Mouse (Mus musculus): ENCODE results near the gene Lrp6. TPM values are rescaled to one million over a fixed set of nuclear protein-coding genes. Genes with fewer than 3 reads are reported as not detected.

The Lrp6 gene
- polyA plus RNA-seq, 1 experiment = 36.2 TPM

DNA sequence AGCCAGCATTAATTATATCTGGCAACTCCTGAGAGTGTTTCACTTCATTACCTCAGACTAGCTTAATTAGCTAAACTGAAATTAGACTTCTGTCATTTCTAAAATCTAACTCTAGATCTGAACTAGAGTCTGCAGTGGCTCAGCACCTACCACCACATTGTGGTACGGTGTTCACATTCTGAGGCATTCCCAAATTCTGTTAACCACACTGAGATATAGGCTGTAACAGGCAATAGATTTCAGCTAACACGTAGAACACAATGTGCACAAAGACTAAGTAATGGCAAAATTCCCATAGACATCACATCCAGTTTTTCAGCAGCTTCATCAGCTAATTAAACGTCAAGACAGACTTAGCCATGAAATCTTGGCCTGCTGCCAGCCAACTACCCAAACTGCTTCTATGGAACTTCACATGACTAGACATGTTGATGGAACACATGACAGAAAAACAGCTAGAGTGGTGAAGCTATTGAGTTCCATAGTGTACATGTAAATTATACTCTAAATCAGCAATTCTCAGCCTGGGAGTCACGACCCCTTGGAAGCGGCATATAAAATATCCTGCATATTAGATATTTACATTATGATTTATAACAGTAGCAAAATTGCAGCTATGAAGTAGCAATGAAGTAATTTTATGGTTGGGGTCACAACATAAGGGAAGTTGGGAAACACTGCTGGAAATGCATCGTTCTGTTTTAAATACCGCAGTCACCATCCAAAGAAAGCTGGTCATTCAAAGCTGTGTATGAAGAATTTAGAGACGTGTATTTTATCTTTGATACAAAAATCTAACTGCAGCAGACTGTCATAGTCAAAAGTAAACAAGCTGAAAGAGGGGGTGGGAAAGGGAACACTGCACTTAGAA, 71.7 kb downstream of the Lrp6 start:
- no peak for DNase-seq (ENCODE audit: low spot score)

DNA sequence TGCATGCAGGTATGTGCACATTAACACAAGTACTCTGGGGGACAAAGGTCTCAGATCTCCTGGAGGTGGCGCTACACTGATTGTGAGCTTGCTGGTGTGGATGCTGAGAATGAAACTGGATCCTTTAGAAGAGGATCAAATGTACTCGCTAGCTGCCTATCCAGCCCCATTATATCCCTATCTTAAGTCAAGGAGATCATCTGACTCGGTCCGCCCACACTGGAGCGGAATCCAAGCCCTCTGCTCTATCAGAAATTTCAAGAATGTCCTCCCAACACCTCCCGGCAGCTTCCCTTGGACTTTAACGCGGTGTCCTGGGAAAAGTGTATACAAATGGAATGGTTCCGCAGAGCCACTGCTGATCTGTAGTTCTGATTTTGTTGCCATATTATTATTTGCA, 77.1 kb downstream of the Lrp6 start:
- DNase-seq (ENCODE audit: low spot score) = no peak

DNA sequence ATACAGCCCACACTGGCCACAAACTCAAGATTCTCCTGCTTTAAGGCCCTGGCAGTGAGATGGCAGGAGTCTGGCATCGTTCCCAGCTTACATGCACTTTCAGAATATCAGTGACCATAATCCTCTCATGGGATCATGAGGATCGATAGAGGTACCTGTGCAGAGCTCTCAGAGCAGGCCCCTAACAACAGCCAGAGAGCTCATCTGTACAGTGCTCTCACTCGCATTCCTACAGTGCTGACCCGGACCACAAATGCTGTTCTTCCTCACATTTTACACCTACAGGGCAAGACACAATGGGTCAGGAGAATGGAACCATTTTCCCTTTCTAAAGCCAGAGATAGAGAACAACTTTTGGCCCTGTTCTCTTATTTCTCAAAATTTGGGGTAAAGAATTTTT, 77.6 kb downstream of the Lrp6 start:
- no peak for DNase-seq (ENCODE audit: low spot score)

- no peak for DNase-seq (ENCODE audit: low spot score)
Measured at GRCm38 (mm10) chr6:134486318-134486717, 80.4 kb downstream of the Lrp6 start.

DNA sequence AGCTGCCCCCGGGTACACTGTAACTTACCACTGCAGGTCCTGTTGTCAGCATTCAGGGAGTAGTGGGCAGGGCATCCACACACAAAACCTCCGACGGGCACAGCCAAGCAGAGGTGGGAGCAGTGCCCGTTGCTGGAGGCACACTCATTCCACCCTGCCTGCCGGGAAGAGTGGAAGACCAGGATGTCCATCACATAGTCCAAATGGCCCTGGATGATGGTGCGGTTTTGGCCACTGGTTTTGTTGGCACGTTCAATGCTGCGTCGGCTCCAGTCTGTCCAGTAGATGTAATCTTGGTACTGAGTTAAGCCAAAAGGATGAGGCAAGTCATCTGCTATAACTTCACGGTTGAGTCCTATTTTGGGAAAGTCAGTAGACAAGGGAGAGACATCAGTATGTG, 87.3 kb downstream of the Lrp6 start:
- DNase-seq (ENCODE audit: low spot score) = no peak

GRCm38 (mm10) chr6:134473143-134473561, 93.6 kb downstream of the Lrp6 start:
- DNase-seq (ENCODE audit: low spot score) = no peak

GRCm38 (mm10) chr6:134470857-134471256, 95.9 kb downstream of the Lrp6 start:
- DNase-seq (ENCODE audit: low spot score) = no peak

- no peak for DNase-seq (ENCODE audit: low spot score)
Measured at GRCm38 (mm10) chr6:134469297-134469696, 97.5 kb downstream of the Lrp6 start.

DNA sequence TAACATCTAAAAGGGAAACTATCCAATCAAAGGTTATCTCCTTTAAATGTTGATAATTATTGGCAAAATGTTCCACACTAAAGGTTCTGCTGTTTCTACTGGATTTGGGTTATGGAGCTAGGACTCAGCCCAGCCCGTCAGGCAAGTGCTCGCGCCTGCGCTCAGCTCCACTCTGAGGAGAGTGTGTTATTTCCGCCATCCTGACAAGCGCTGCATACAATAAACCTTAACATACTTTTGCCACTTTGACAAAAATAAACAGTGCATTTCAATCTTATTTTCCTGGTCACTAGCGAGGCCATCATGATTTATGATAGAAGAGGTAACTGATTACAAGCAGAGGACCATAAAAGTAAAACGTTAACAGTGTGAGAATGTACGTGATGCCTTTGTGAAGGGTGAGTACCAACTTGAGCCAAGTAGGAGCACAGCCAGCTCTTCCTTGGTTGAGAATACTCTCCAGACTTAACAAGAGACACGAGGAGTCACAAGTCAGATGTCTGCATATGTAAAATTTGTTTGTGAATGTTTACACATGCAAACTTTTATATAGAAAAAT, 100.0 kb downstream of the Lrp6 start:
- DNase-seq (ENCODE audit: low spot score) = no peak

- no peak for DNase-seq (ENCODE audit: low spot score)
Measured at GRCm38 (mm10) chr6:134461175-134461574, 105.6 kb downstream of the Lrp6 start.

GRCm38 (mm10) chr6:134458376-134458775, 108.4 kb downstream of the Lrp6 start:
- no peak for DNase-seq (ENCODE audit: low spot score)

DNA sequence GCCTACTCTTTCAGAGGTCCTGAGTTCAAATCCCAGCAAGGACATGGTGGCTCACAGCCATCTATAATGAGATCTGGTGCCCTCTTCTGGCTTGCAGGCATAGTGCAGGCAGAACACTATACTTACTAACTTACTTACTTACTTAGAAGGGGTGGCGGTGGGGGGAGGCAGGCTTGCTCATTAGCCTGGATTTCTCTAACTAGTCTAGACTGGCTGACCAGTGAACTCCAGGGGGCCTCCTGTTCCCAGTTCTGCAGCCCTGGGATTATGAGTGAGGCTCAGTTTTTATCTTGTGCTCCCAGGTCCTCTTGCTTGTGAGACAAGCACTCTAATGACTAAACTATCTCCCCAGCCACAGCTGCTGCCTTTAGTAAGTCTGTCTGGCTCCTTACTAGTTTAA, 112.7 kb downstream of the Lrp6 start:
- no peak for DNase-seq (ENCODE audit: low spot score)

GRCm38 (mm10) chr6:134450661-134451119, 116.1 kb downstream of the Lrp6 start:
- DNase-seq (ENCODE audit: low spot score) = no peak

- DNase-seq (ENCODE audit: low spot score) = no peak
Measured at GRCm38 (mm10) chr6:134449958-134450357, 116.8 kb downstream of the Lrp6 start.

DNA sequence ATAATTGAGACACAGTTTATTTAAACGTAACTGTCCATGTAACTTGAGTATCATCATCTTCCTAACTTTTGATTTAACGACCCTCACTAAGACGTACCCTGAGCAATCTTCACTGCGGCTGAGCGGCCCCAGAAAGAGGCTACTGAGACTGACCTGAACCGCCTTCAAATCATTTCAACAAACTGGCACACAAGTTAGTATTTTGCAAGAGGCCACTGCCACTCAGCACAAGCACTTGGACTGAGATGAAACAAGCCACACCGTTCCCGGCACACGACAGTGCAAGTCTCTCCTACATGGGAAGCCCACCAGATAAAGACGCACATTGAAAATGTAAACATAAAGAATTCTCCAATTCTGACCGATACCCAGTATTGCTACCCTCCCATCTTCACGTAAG, 118.3 kb downstream of the Lrp6 start:
- DNase-seq (ENCODE audit: low spot score) = no peak

DNA sequence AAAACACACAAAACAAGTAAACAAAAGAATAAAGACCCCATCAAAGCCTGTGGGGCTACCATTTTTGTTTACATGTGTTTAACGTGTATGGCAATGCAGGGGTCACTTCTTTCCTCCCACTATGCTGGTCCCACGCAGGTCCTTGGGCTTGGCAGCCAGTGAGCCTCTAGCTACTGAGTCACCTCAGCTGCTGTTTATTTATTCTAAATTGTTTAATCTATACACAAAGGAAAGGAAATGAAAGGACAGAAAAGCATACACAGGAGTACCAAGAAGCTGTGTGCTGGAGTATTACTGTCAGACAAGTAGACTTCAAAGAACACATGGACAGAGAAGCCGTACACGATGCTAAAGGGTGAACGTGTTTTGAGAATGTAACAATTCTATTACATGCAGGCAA, 122.8 kb downstream of the Lrp6 start:
- no peak for DNase-seq (ENCODE audit: low spot score)

DNA sequence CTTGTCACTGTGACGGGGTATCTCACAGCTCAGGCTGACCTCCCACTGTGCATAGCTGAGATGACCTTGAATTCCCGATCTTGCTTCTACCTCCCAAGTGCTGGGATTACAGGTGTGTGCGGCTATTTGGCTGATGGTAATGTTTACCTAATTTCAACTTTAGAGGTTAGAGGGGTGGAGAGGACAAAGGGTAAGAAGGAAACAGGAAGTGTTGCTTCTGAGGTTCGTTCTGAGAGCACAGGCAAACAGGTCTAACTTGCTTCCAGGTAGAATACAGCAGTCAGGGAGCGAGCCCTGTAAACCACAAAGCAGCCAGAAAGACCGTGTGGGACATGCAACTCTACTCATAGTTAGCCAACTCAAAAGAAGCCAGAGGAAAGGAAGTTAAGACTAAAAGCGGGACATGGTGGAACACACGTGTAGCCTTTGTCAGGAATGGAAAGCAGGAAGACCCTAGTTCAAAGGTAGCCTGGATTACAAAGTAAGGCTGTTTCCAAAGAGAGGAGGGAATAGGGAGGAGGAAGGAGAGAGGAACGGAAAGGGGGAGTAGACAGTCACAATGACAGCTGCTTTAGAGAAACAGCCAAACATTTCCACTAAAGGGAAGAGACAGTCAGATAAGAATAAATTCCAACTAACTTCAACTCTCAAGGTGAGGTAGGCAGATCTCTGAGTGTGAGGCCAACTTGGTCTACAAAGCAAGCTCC, 123.4 kb downstream of the Lrp6 start:
- DNase-seq (ENCODE audit: low spot score) = no peak

DNA sequence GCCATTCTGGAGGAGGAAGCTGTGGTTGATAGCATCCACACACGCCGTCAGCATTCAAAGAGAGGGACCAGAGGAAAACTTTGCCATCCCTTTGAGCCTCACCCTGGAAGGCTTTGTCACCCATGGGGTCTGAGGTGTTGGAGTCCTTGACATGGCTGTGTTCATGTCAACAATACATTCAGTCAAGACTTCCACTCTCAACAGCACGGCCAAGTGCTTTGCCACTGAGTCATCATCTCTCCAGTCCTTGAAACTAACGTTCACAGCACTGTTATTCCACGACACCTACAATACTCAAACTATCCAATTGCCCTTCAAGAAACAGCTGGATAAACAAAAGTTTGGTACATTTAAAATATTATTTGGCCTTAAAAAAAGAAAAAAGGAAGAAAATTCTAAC, 124.5 kb downstream of the Lrp6 start:
- no peak for DNase-seq (ENCODE audit: low spot score)

DNA sequence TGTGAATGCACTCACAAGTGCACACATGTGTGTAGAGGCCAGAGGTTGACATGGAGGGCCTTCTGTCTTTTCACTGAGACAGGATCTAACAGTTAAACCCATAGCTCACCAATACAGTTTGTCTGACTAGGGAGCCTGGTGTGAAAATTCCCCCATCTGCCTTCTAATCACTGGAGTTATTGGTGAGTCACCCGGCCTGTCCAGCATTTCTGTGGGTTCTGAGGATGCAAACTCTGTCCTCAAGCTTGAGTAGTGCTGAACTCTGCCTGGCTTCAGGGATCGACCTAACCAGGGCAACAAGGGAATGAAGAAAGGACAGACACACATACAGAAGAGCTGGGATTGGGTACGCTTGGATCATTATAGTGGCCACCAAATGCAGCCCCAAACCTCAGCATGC, 125.0 kb downstream of the Lrp6 start:
- no peak for DNase-seq (ENCODE audit: low spot score)

DNA sequence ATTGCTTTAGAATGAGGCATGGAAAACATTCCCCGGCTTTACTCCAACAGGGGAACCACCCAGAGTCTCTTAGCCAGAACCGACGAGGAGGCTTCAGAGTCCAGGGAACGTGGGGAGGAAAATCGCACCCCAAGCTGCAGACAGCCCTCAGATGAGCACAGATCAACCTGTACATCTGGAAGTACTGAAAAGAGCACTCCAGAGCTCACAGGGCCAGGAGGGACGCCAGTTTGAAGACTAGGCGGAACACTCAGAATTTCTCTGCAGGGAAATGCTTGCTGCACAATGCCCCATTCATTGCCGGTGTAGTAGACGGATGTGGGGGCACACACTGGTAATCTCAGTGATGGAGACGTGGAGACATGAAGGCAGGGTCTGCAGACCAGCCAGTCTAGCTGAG, 126.7 kb downstream of the Lrp6 start:
- no peak for DNase-seq (ENCODE audit: low spot score)

GRCm38 (mm10) chr6:134439401-134440021, 127.3 kb downstream of the Lrp6 start:
- peak; percentile 28 for DNase-seq (ENCODE audit: low spot score)

DNA sequence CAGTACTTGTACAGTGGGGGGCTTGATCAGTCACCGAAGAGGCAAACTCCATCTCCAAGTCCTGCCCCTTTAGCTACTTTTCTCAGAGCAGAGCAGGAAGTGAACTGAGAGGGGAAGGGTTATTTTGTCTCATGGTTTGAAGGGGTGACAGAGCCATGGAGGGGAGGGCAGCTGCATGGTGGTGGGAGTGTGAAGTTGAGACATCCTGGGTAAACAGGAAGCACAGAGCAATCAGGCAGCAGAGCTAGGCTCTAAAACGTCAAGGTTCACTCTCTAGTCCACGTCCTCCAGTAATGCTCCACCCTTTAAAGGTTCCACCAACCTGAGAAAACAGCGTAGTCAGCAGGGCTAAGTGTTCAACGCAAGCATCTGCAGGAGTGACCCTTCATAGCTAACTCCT, 129.8 kb downstream of the Lrp6 start:
- DNase-seq (ENCODE audit: low spot score) = no peak

Data from urinary bladder, adult 2 months (tissue).